Mouse (Mus musculus) fibroblast of lung, adult 2 months (primary cell): ENCODE measurements around the gene Rapgef3.

Experiments
- DNase-seq: peaks from one replicate; pipeline ENCODE4 v3.0.0-alpha.2; 2011; ENCODE audit warnings: low read depth

The Rapgef3 gene

GRCm38 (mm10) chr15:97746278-97746677 lies 21.5 kb downstream of the Rapgef3 start:
- DNase-seq, result no peak

DNA sequence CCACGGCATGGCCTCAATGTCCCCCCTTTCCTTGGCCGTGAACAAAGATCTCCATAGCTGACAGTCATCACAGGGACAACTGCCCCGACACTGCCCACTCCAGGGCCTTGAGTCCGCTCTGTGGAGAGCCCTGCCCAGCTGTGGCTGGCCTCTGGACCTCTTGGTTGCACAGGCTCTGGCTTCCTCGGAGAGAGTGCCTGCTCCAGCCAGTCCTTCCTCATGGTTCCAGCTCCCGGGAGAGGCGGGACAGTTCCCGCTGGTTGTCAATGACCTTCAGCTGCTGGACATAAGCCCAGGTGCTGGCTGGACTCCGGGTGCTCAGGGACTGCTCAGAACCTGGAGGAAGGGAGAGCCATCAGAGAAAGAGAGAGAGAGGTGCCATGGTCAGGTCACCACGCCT lies 22.4 kb downstream of the Rapgef3 start:
- no peak for DNase-seq

DNA sequence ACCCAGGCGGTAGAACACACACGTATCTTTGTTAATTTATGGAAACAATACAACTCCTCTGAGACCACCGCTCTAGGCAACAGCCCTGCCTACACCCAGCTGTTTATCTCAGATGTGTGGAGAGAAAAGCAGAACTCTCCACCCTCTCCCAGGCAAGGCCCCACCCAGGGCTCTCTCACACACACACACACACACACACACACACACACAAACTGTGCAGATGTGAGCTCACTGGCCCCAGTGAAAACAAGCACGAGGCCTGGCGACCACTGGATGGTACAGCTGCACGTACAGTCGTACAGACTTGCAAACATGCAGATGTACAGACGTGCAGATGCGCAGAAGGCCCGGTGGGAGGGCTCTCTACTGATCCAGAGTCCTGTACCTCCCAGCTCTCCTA lies 22.8 kb downstream of the Rapgef3 start:
- DNase-seq, result no peak

GRCm38 (mm10) chr15:97743961-97744525 lies 23.7 kb downstream of the Rapgef3 start:
- no peak for DNase-seq

DNA sequence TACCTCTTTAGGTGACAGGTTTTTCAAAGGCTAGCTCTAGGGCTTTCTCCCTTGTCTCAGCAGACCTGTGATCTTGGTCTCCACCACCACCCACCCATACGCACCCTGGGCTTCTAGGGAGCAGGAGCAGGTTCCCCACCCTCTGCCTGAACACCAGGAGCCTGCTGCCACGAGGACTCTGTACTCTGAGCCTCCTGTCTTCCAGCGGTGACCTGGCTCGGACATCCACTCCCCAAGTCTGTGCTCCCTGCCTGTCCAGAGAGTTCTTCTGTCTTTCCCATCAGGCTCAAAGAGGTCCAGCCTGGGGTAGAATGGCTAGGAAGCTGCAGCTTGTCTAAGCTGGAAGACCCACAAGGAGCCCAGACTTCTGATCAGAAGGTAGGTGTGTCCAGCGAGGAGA lies 24.6 kb downstream of the Rapgef3 start:
- no peak for DNase-seq

GRCm38 (mm10) chr15:97742600-97742999 lies 25.2 kb downstream of the Rapgef3 start:
- no peak for DNase-seq

DNA sequence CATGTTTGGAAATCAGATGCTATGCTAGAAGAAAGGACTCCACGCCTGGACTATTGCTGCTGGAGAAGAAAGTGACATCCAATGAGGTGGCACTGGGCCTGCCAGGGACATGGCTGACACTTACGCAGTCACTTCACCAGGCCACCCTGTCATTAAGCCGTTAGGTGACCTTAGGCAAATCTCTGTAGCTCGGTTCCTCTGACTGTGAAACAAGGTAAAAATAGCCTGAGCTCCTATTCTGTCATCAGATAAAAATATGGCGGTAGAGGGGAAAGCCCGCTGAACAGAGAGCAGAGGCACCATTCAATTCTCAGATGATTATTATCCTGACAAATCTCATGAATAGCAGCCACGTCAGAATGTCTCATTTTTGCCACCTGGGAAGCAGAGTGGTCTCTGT lies 25.7 kb downstream of the Rapgef3 start:
- no peak for DNase-seq

- no peak for DNase-seq
Measured at GRCm38 (mm10) chr15:97741662-97742061, 26.1 kb downstream of the Rapgef3 start.

- DNase-seq, result no peak
Measured at GRCm38 (mm10) chr15:97740283-97740732, 27.5 kb downstream of the Rapgef3 start.

DNA sequence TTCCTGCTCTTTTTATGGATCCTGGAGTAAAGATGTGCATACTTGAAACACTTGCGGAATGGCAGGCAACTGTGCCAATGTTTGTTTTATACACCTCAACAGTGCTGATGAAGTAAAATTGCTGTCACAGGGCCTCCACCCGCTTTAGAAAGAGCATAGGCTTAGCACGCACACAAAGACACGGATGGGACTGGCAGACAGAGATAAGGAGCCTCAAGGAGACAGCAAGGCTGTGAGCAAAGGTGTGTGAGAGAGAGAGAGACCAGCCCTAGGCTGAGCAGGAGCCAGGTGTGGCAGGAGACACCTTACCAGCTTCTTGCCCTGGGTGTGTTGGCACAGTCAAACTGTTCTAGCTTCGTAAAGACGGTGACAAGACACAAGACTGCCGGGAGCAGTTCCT lies 28.8 kb downstream of the Rapgef3 start:
- DNase-seq, result no peak

- DNase-seq, result no peak
Measured at GRCm38 (mm10) chr15:97731988-97732387, 35.8 kb downstream of the Rapgef3 start.

DNA sequence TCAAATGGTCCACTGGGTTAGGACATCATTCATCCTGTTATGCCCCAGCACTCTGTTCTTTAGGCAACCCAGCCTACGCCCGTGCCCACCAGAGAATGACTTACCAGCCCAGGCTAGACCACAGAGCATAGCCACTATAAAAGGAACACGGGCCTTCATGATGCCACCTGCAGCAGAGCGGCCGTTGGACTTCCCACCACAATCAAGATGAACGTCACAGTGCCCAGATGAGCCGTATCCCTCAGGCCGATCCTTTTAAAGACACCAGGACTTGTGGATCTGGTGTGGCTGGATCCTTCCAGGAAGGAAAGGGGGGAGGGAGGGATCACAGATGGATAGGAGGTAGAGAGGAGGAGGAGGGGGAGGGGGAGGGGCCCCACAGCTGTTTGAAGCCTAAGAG lies 36.7 kb downstream of the Rapgef3 start, which contains the start of gene Endou:
Gene Endou (minus strand): TSS at position 229 of the 400 bp plus-strand sequence.
- DNase-seq, result no peak

GRCm38 (mm10) chr15:97730365-97730764 lies 37.4 kb downstream of the Rapgef3 start:
- DNase-seq, result no peak

DNA sequence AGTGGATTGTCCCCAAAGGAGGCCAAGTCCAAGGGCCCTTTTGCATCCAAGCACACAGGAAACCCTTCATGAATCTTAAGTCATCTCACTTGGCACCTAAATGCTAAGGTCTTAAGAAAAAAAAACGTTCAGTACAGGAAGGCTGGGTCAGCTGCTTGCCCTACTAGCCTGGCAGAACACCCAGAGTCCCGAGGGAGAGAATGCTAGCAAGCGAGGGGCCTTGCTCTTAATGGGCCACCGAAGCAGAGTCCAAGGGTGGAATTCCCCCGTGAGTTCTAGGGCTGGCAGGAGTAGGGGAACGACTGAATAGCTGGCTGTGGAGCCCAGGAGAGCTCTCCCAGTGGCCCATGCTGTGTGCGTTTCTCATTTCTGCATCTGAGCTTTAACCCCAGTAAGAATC lies 39.0 kb downstream of the Rapgef3 start:
- DNase-seq, result no peak

GRCm38 (mm10) chr15:97728394-97728793 lies 39.4 kb downstream of the Rapgef3 start:
- no peak for DNase-seq

DNA sequence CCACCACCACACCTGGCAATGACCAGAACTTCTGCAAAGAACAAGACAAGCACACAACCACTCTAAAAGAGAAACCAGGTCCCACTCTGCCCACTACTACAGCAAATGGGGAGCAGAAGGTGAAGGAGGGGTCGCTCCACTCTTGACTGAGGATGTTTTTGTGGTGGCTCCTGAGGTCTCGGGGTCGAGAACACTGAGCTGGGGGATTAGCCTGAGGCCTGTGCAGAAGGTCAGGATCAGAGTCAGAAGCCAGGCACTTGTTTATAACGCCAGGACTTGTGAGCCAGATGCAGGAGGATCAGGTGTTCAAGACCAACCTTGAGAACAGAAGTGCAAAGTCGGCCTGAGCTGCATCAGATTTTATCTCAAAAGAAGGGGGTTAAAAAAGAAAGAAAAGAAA lies 40.3 kb downstream of the Rapgef3 start:
- DNase-seq, result no peak

DNA sequence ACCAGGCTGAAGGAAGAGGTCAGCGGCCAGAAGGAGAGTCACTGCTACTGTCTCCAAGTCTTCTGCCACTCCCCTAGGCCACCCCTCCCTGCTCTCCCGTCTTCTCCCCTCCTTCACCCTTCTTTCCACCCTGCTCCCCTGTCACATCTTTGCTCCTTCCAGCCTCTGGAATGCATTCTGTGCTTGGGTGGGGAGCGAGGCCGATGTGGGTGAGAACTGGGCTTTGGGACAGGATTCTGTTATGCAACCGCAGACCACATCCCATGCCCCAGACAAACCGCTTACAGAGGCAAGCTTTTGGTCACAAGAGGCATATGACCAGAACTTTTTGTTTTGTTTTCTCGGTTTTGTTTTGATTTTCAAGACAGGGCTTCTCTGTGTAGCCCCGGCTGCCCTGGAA lies 40.7 kb downstream of the Rapgef3 start:
- peak; percentile 95 for DNase-seq

DNA sequence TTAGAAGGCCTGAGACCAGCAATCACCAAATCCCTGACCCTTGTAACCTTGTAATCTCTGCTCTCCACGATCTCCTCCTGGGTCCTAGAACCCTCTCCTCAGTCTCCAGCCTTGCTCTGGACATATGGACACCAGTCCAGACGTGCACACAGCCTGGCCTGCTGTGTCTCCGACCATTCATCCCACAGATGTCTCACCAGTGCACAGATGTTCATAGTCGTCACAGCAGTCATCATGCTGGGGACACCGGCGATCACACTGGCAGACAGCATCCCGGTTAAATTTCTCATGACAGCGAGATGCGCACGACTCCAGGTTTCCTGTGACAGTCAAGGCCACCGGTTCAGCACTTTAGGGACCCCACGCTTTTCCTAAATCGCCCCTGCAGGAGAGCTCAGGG lies 41.5 kb downstream of the Rapgef3 start:
- DNase-seq, result no peak

GRCm38 (mm10) chr15:97725198-97725785 lies 42.5 kb downstream of the Rapgef3 start:
- peak; percentile 60 for DNase-seq

GRCm38 (mm10) chr15:97724346-97725197 lies 43.2 kb downstream of the Rapgef3 start:
- no peak for DNase-seq

- DNase-seq, result peak; percentile 41
Measured at GRCm38 (mm10) chr15:97723536-97724345, 44.0 kb downstream of the Rapgef3 start.

- DNase-seq, result no peak
Measured at GRCm38 (mm10) chr15:97721008-97721701, 46.6 kb downstream of the Rapgef3 start.
